Mouse (Mus musculus) urinary bladder, postnatal 14 days (tissue): ENCODE measurements around the gene Trio.
A peak's percentile ranks its signal among the peaks of the same experiment; 100 is the strongest.

Experiments
- DNase-seq: peaks from one replicate; pipeline ENCODE4 v3.0.0; 2021; ENCODE audit warnings: low spot score

Trio gene

DNA sequence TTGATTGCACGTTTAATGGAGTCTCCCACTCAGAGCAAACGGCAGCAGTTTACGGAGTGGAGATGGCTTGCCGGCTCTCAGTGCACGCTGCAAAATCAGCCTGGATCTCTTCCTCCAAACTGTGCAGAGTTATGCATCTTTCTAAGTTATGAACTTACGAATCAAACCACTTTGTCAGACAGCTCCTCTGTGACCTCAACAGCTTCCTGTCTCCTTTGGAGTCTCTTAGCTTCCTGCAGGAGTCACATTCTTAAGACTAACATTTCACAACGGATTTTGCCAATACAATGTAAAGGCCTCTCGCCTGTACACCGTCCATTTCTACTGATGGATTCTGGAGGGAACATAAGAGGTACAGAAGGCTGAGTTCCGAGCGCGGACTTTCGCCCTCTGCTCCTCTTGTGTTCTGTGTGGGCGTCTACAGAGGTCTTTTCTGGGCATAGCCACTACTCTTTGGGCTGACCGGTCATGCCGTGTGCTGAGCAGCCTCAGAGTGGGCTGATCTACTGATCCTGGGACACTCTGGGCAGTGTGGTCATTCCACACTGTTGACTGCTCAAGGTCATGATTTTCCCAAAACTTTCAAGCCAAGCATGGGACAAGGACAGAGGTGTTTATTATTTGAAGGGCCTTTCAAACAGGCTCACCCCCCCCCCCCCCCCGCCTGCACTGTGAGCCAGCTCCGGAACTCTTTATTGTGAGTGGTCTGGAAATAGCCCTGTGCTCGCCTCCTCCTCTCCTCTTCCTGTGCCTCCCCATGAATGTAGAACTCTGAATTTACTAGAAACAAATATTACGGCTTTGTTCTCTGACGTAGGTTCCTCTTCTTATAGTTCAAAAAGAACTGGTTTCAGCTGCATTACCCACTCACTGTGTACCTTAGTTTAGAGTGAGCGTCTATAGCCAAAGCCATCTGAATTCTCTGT lies 229.4 kb downstream of the Trio start:
- DNase-seq: no peak

DNA sequence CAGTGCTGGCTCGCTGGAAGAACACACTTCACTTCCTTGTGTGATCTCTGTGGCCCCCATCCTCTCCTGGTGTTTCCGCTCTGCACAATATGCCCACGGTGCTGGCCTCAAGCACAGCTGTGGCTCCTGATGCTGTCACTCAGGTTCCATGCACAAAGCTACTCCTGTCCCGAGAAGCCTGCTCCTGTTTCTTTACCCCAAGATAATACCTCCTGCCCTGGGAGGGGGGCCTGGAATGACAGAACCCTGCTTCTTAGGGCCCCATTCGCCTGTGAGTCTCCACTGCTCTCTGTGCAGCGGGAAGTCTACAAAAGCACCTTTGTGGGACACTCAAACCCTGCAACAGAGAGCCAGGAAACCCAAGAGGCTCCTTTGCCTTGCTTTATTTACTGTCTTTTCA lies 232.4 kb downstream of the Trio start:
- DNase-seq: no peak

DNA sequence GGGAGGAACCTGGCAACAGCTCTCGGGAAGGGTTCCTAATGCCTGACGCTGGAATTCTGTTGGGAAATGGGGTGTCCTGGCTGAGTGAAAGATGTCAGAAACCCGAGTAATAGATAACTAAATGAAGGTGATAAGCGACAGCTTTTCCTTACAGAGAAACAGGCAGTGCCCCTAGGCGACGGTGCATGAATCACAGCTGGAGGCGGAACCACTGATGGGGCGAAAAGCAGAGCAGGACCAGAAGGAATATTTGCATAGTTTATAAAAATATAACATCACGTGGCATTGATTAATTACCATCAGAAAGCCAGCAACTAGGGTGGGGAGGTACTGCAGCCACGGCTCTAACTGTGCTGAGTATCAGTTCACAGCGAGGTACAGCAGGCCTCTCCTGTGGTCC lies 233.2 kb downstream of the Trio start:
- no peak for DNase-seq

GRCm38 (mm10) chr15:27791141-27791540 lies 234.5 kb downstream of the Trio start:
- DNase-seq: no peak

- no peak for DNase-seq
Measured at GRCm38 (mm10) chr15:27790699-27791098, 234.9 kb downstream of the Trio start.

GRCm38 (mm10) chr15:27789325-27789724 lies 236.3 kb downstream of the Trio start:
- DNase-seq: no peak

DNA sequence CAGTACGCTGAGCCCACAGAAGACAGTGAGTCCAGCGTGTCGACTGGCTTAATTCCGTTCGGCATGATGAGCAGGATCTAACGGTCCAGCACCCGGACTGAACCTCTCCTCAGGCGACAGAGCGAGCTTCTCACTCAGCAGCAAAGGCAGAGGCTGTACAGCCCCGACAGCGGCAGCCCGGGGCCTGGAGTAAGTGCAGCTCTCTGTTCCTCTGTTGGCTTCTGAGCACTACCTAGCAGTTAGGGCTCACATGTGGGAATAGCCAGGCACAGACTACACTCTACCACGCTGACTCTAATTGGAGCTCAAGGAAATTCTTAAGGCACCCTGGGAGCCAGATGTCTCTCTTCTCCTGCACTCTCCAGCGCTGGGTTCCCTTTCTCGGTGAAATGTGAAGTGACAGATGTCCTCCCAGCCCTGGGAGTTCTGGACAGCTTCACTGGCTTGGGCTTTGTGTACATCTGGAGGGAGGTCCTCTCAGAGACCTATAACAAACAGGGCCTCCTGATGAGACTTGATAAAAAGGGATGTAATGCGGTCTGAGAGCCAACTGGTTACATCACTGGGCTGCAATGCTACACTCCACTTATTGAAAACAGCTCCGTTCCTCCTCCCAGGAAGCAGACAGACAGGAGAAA lies 237.4 kb downstream of the Trio start:
- peak; percentile 41 for DNase-seq

GRCm38 (mm10) chr15:27787151-27787550 lies 238.5 kb downstream of the Trio start:
- DNase-seq: no peak

DNA sequence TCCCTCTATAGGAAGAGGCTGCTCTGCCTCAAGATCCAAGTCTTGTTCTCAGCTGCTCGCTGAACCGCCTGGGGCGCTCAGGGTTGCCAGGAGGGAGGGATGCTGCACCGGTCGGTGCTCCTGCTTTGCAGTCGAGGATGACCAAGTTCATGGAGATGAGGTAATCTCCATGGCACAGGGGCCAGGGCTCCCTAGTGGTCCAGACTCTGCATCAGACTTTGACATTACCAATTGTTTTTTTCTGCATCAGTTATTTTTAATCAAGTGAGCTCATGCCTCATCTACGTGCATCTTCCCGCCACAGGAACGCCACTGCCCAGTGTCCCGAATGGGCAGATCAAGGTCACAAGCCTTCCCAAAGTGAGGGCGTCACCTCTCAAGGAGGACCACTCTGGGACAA lies 239.2 kb downstream of the Trio start:
- DNase-seq: no peak

- DNase-seq: peak; percentile 51
Measured at GRCm38 (mm10) chr15:27785280-27786001, 240.2 kb downstream of the Trio start.

DNA sequence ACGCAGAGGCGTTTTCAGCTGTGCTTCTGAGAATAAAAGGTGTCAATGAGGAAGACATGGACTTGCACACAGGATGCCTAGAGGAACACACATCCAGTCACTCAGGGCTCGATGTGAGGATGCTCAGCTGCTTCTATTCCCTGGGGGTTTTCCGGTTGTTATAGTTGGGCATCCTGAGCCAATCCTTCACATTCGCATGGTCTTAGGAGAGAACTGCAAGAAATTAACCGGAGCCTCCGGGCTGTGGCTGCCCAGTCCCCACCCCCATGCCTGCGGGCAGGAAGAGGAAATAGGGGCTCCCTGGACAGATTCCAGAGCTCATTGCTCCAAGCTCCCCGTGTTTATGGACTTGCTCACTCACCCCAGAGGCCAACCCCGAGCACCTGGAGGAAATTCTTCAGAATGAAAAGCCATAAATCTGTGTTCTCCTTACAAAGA lies 241.5 kb downstream of the Trio start:
- DNase-seq: peak; percentile 38

DNA sequence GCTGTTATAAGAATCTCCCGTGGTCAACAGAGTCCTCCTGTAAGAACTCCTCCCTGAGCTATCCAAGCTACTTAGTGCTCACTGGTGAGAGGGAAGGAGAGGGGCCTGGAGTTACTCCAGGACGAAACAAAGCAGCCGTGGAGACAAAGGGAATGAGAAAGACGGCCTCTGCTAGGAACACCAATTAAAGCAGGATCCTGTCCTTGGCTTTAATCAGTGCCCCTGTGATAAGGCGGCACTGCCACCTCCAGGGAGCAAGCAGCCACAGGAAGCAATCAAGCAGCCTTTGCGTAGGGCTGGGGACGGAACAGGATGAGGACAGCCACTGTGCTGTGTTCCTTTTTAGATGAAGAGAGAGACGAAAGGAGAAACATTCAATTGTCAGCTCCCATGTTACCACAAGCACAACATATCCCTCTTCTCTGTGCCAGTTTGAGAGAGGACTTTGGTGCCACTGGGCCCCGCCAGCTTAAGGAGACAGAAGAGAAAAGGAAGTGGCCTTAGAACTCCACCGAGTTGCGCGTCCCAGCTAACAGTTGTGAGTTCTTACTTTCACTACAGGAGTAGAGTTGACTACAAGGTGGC lies 242.0 kb downstream of the Trio start:
- DNase-seq: no peak

DNA sequence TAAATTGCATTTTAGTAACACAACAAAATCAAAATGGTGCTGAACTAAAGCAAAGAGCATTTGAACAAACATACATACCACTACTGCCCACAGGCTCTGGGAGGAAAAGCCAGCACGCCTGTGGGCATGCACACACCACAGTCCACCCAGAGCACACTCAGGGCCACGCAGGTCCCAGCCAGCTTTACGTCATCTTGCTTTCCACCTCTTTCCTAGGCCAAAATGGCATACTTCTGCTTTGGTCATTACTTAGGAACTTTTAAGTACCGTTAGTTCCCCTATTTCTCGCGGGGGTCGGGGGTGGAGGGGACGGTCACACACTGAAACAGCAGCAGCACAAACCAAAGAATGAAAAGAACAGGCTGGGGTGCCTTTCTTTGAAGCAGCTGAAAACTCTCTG lies 242.6 kb downstream of the Trio start:
- no peak for DNase-seq

- DNase-seq: no peak
Measured at GRCm38 (mm10) chr15:27782383-27783036, 243.1 kb downstream of the Trio start.

DNA sequence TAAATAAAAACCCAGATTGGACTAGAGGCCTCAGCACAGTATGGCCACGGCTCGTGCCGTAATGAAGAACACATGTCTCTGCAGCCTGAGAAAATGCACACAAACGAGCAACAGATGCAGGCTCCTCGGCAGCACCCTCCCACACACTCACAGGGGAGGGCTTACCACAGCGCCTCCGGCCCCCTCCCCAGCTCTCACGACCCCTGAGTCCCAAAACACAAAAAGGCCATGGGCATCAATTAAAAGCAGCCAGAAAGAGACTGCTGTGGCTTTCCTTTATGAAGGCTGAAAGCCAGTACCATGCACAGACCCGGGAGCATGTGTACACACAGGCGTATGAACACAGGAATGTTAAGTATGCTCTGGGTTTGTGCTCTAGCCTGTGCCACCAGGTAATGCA lies 245.8 kb downstream of the Trio start:
- no peak for DNase-seq

DNA sequence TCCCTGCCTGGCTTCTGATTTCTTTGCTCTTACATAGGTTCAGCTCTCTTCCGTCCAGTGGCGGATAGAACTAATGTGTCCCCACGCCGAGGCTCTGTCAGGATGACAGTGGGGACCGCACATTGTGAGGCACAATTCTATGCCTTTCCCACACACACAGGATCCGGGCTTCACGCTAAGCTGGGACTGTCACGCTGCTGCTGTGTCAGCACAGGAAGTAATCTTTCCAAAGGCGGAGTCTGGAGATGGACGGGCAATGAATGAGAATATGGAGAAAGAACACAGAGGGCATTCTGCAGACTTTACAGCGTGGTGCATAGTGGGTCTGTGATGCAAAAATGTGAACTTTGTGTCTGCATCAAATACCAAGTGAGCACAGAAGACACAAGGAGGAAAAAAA lies 246.2 kb downstream of the Trio start:
- DNase-seq: no peak

DNA sequence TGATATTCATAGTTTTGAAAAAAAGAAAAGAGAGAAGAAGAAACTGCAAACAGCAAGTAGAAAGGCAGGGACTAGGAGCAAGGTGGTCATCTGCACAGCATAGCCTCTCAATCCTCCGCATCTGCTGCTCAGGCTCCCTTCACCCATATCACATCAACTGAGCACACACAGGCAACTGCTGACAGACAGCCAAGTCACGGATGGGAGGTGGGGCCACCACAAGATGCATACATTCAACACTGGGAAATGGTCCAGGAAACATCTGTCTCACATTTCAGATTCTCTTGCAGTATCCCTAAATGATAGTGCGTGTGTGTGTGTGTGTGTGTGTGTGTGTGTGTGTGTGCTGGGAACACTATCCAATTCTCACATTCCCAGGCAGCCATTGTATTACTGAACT lies 247.4 kb downstream of the Trio start:
- DNase-seq: no peak

GRCm38 (mm10) chr15:27777455-27778190 lies 248.0 kb downstream of the Trio start:
- DNase-seq: no peak

DNA sequence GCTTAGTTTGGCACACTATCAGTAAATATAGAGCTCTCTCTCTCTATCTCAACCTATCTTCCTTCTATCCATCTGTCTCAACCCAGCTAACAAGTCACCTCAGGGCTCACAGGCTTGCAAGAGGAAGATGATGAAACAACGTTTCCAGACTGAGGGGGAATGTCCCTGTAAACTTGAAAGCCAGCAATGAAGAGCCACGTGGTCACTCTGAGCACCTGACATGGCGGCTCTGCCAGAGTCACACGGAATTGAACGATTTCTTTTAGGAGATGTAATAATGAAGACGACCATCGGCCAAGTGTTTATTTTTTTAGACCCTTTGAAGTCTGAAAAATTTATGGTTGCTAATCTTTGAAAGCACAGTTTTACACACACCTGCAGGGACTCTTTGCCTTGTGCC lies 251.2 kb downstream of the Trio start:
- no peak for DNase-seq

DNA sequence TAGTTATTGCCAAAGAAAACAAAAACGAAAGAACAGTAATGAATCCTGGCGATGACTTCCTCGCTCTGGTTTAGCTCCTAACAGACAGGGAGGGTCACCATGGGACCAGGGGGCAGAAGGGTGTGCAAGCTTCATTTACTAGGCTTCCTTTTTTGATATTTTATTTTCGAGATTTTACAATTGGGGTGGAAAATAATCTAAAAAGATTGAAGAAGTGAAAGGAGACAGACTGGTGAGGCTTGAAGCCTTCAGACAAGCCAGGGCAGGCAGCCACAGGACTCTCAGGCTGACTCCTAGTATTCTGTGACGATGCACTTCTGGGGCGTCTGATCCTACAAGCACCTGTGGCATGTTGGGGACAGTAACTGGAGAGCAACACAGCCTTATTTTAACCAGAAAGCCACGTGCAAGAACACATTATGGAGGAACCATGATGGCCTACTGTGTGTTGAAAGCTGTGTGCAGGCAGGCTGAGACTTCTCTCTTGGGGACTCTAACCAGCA lies 253.5 kb downstream of the Trio start:
- DNase-seq: no peak

DNA sequence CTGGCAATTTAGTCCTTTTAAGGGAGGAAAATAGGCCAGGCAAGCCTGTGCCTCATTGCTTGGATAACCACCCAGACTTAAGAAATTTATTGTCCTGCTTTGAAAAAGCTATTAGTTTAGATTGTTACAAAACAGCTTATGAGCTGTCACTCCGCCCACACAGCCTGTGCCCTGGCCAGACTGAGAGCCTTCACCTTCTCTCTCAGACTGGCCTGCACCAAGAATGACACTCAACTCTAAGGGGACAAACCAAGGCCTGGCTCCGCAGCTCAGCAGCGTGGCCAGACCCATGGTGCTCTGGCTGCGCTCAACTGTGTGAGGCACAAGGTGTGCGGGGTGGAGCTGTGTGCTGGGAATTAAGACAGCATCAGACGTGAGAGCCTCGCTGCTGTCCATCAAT lies 254.1 kb downstream of the Trio start:
- peak; percentile 42 for DNase-seq
